Mouse (Mus musculus): ENCODE data around the gene Cdh13. TPM values are rescaled to one million over a fixed set of nuclear protein-coding genes. Genes with fewer than 3 reads are reported as not detected.

The Cdh13 gene
- polyA plus RNA-seq, 1 experiment = not detected

- Histone ChIP-seq H3K9me3 (peaks cover 59% of the 10 kb centered on the region), H3K36me3 (replicated peaks; ENCODE audit: low read length) (no peaks in the 10 kb centered on the region), H3K27me3 (replicated peaks) (no peaks in the 10 kb centered on the region), H3K4me1 (no peaks in the 10 kb centered on the region), H3K4me3 (replicated peaks) (no peak overlapping the region)
- TF ChIP-seq GATA1 (IDR thresholded peaks at IDR 0.05; ENCODE audit: borderline replicate concordance, low read length) = no peak
- no peak for TF ChIP-seq FLI1 (IDR thresholded peaks at IDR 0.05; ENCODE audit: low read length)
Measured at GRCm38 (mm10) chr8:118395178-118395577, 111.6 kb downstream of the Cdh13 start.

GRCm38 (mm10) chr8:118404836-118405235 lies 121.3 kb downstream of the Cdh13 start:
- Histone ChIP-seq H3K4me3 (replicated peaks) (no peak overlapping the region), H3K9me3 (peaks cover 55% of the 10 kb centered on the region), H3K36me3 (replicated peaks; ENCODE audit: low read length) (no peaks in the 10 kb centered on the region), H3K27me3 (replicated peaks) (no peaks in the 10 kb centered on the region), H3K4me1 (no peaks in the 10 kb centered on the region)
- no peak for TF ChIP-seq FLI1 (IDR thresholded peaks at IDR 0.05; ENCODE audit: low read length)
- no peak for TF ChIP-seq GATA1 (IDR thresholded peaks at IDR 0.05; ENCODE audit: borderline replicate concordance, low read length)

- TF ChIP-seq FLI1 (IDR thresholded peaks at IDR 0.05; ENCODE audit: low read length) (no peak), GATA1 (IDR thresholded peaks at IDR 0.05; ENCODE audit: borderline replicate concordance, low read length) (no peak)
Measured at GRCm38 (mm10) chr8:118407322-118407721, 123.8 kb downstream of the Cdh13 start.

GRCm38 (mm10) chr8:118409396-118409795 lies 125.9 kb downstream of the Cdh13 start:
- peaks cover 61% of the 10 kb centered on the region for H3K9me3 ChIP-seq
- no peak overlapping the region for H3K4me3 ChIP-seq (replicated peaks)
- TF ChIP-seq GATA1 (IDR thresholded peaks at IDR 0.05; ENCODE audit: borderline replicate concordance, low read length) (no peak), FLI1 (IDR thresholded peaks at IDR 0.05; ENCODE audit: low read length) (no peak)
- H3K36me3 ChIP-seq (replicated peaks; ENCODE audit: low read length) = no peaks in the 10 kb centered on the region
- no peaks in the 10 kb centered on the region for H3K4me1 ChIP-seq
- H3K27me3 ChIP-seq (replicated peaks) = no peaks in the 10 kb centered on the region

More at GRCm38 (mm10) chr8:118407322-118407721, 123.8 kb downstream of the Cdh13 start:
- H3K9me3 ChIP-seq = peaks cover 66% of the 10 kb centered on the region
- no peaks in the 10 kb centered on the region for H3K27me3 ChIP-seq (replicated peaks)
- no peaks in the 10 kb centered on the region for H3K36me3 ChIP-seq (replicated peaks; ENCODE audit: low read length)
- no peaks in the 10 kb centered on the region for H3K4me1 ChIP-seq
- H3K4me3 ChIP-seq (replicated peaks) = no peak overlapping the region

- peaks cover 62% of the 10 kb centered on the region for H3K9me3 ChIP-seq
- TF ChIP-seq GATA1 (IDR thresholded peaks at IDR 0.05; ENCODE audit: borderline replicate concordance, low read length) = no peak
- no peak for TF ChIP-seq FLI1 (IDR thresholded peaks at IDR 0.05; ENCODE audit: low read length)
- H3K4me1 ChIP-seq = no peaks in the 10 kb centered on the region
- H3K36me3 ChIP-seq (replicated peaks; ENCODE audit: low read length) = no peaks in the 10 kb centered on the region
- no peak overlapping the region for H3K4me3 ChIP-seq (replicated peaks)
- no peaks in the 10 kb centered on the region for H3K27me3 ChIP-seq (replicated peaks)
Measured at GRCm38 (mm10) chr8:118410341-118410970, 126.9 kb downstream of the Cdh13 start.

GRCm38 (mm10) chr8:118415672-118416071 lies 132.1 kb downstream of the Cdh13 start:
- H3K4me3 ChIP-seq (replicated peaks) = no peak overlapping the region
- H3K9me3 ChIP-seq = peaks cover 61% of the 10 kb centered on the region
- H3K27me3 ChIP-seq (replicated peaks) = no peaks in the 10 kb centered on the region
- H3K36me3 ChIP-seq (replicated peaks; ENCODE audit: low read length) = no peaks in the 10 kb centered on the region
- TF ChIP-seq GATA1 (IDR thresholded peaks at IDR 0.05; ENCODE audit: borderline replicate concordance, low read length) = no peak
- no peak for TF ChIP-seq FLI1 (IDR thresholded peaks at IDR 0.05; ENCODE audit: low read length)
- H3K4me1 ChIP-seq = no peaks in the 10 kb centered on the region

GRCm38 (mm10) chr8:118416811-118417355 lies 133.3 kb downstream of the Cdh13 start:
- Histone ChIP-seq H3K9me3 (peaks cover 63% of the 10 kb centered on the region), H3K4me1 (no peaks in the 10 kb centered on the region), H3K27me3 (replicated peaks) (no peaks in the 10 kb centered on the region), H3K4me3 (replicated peaks) (no peak overlapping the region), H3K36me3 (replicated peaks; ENCODE audit: low read length) (no peaks in the 10 kb centered on the region)
- TF ChIP-seq FLI1 (IDR thresholded peaks at IDR 0.05; ENCODE audit: low read length) (no peak), GATA1 (IDR thresholded peaks at IDR 0.05; ENCODE audit: borderline replicate concordance, low read length) (no peak)

- Histone ChIP-seq H3K4me3 (replicated peaks) (no peak overlapping the region), H3K27me3 (replicated peaks) (no peaks in the 10 kb centered on the region), H3K9me3 (peaks cover 63% of the 10 kb centered on the region), H3K4me1 (no peaks in the 10 kb centered on the region), H3K36me3 (replicated peaks; ENCODE audit: low read length) (no peaks in the 10 kb centered on the region)
- TF ChIP-seq GATA1 (IDR thresholded peaks at IDR 0.05; ENCODE audit: borderline replicate concordance, low read length) (no peak), FLI1 (IDR thresholded peaks at IDR 0.05; ENCODE audit: low read length) (no peak)
Measured at GRCm38 (mm10) chr8:118422624-118423023, 139.1 kb downstream of the Cdh13 start.

GRCm38 (mm10) chr8:118428941-118429340 lies 145.4 kb downstream of the Cdh13 start:
- Histone ChIP-seq H3K27me3 (replicated peaks) (no peaks in the 10 kb centered on the region), H3K36me3 (replicated peaks; ENCODE audit: low read length) (no peaks in the 10 kb centered on the region), H3K9me3 (peaks cover 77% of the 10 kb centered on the region), H3K4me1 (no peaks in the 10 kb centered on the region), H3K4me3 (replicated peaks) (no peak overlapping the region)
- TF ChIP-seq FLI1 (IDR thresholded peaks at IDR 0.05; ENCODE audit: low read length) (no peak), GATA1 (IDR thresholded peaks at IDR 0.05; ENCODE audit: borderline replicate concordance, low read length) (no peak)

GRCm38 (mm10) chr8:118431731-118432440 lies 148.4 kb downstream of the Cdh13 start:
- Histone ChIP-seq H3K27me3 (replicated peaks) (no peaks in the 10 kb centered on the region), H3K9me3 (peaks cover 84% of the 10 kb centered on the region), H3K36me3 (replicated peaks; ENCODE audit: low read length) (no peaks in the 10 kb centered on the region), H3K4me3 (replicated peaks) (peak overlapping the region; percentile 28), H3K4me1 (no peaks in the 10 kb centered on the region)
- TF ChIP-seq FLI1 (IDR thresholded peaks at IDR 0.05; ENCODE audit: low read length) = no peak

Data from megakaryocyte, embryonic 14.5 days (primary cell).